Mouse (Mus musculus): ENCODE measurements around the gene Itga11.

Gene Itga11

GRCm38 (mm10) chr9:62689748-62690147, 12.1 kb downstream of the Itga11 start:
- DNase-seq = no peak

GRCm38 (mm10) chr9:62694054-62694453, 16.4 kb downstream of the Itga11 start:
- DNase-seq = no peak

- no peak for DNase-seq
These were observed 17.6 kb downstream of the Itga11 start for GRCm38 (mm10) chr9:62695210-62695609.

- no peak for DNase-seq
These were observed 19.2 kb downstream of the Itga11 start for GRCm38 (mm10) chr9:62696799-62697198.

GRCm38 (mm10) chr9:62707267-62707666, 29.6 kb downstream of the Itga11 start:
- DNase-seq = no peak

- no peak for DNase-seq
These were observed 30.2 kb downstream of the Itga11 start for GRCm38 (mm10) chr9:62707870-62708269.

GRCm38 (mm10) chr9:62709983-62710382, 32.4 kb downstream of the Itga11 start:
- no peak for DNase-seq

- no peak for DNase-seq
These were observed 34.7 kb downstream of the Itga11 start for GRCm38 (mm10) chr9:62712374-62712773.

GRCm38 (mm10) chr9:62713040-62713439, 35.4 kb downstream of the Itga11 start:
- DNase-seq = no peak

- DNase-seq = no peak
These were observed 36.7 kb downstream of the Itga11 start for GRCm38 (mm10) chr9:62714336-62714735.

- DNase-seq = no peak
These were observed 40.4 kb downstream of the Itga11 start for GRCm38 (mm10) chr9:62717982-62718381.

GRCm38 (mm10) chr9:62721791-62722190, 44.2 kb downstream of the Itga11 start:
- no peak for DNase-seq

GRCm38 (mm10) chr9:62722716-62723115, 45.1 kb downstream of the Itga11 start:
- DNase-seq = no peak

GRCm38 (mm10) chr9:62724175-62724574, 46.5 kb downstream of the Itga11 start:
- no peak for DNase-seq

- DNase-seq = no peak
These were observed 47.6 kb downstream of the Itga11 start for GRCm38 (mm10) chr9:62725247-62725646.

GRCm38 (mm10) chr9:62726472-62726871, 48.8 kb downstream of the Itga11 start:
- DNase-seq = no peak

GRCm38 (mm10) chr9:62744558-62745275, 67.1 kb downstream of the Itga11 start:
- DNase-seq = peak; percentile 78

- DNase-seq = no peak
These were observed 69.0 kb downstream of the Itga11 start for GRCm38 (mm10) chr9:62746646-62747045.

GRCm38 (mm10) chr9:62749666-62750065, 72.0 kb downstream of the Itga11 start:
- no peak for DNase-seq

GRCm38 (mm10) chr9:62750381-62750780, 72.8 kb downstream of the Itga11 start:
- no peak for DNase-seq

GRCm38 (mm10) chr9:62758288-62758687, 80.7 kb downstream of the Itga11 start:
- no peak for DNase-seq

GRCm38 (mm10) chr9:62759601-62760000, 82.0 kb downstream of the Itga11 start:
- DNase-seq = no peak

- no peak for DNase-seq
These were observed 85.9 kb downstream of the Itga11 start for GRCm38 (mm10) chr9:62763478-62763877.

- DNase-seq = no peak
These were observed 87.7 kb downstream of the Itga11 start for GRCm38 (mm10) chr9:62765346-62765745.

- no peak for DNase-seq
These were observed 89.8 kb downstream of the Itga11 start for GRCm38 (mm10) chr9:62767464-62767863.

Data from right cerebral cortex, postnatal 4 days (tissue).